Mouse (Mus musculus): ENCODE results near the gene Cisd2.

DNA sequence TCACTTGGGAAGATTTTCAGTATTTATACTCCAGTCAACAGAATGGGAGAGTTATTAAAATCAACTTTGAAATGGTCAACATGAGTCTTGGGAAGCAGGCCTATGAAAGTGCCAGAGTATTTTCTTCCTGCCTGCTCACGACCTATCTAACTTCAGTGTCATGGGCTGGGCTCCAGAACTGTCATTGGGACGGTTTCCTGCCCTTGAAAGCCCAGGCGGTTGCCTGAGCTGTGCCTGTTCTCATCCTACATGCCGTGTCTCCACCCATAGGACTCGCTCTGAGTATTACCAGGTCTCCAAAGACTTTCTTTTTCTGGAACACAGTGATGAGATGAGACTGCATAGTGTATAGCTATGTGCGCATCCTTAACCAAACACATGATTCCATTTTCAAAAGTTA, 30.5 kb downstream of the Cisd2 start:
- no peak for TF ChIP-seq CTCF (IDR thresholded peaks at IDR 0.05; ENCODE audit: control insufficient read depth, insufficient read depth, insufficient replicate concordance, low read depth, low read length)
- TF ChIP-seq POLR2A (IDR thresholded peaks at IDR 0.05; ENCODE audit: control insufficient read depth, low read depth, low read length) = no peak

All from testis, adult 2 months (tissue).